Mouse (Mus musculus): Measurements from ENCODE around the gene Pom121. TPM values are rescaled to one million over a fixed set of nuclear protein-coding genes. Genes with fewer than 3 reads are reported as not detected.

The Pom121 gene
- 10.0 and 15.8 TPM in 2 replicates for polyA plus RNA-seq (2011; ENCODE audit: insufficient read depth, insufficient read length, low replicate concordance, missing spikeins)

DNA sequence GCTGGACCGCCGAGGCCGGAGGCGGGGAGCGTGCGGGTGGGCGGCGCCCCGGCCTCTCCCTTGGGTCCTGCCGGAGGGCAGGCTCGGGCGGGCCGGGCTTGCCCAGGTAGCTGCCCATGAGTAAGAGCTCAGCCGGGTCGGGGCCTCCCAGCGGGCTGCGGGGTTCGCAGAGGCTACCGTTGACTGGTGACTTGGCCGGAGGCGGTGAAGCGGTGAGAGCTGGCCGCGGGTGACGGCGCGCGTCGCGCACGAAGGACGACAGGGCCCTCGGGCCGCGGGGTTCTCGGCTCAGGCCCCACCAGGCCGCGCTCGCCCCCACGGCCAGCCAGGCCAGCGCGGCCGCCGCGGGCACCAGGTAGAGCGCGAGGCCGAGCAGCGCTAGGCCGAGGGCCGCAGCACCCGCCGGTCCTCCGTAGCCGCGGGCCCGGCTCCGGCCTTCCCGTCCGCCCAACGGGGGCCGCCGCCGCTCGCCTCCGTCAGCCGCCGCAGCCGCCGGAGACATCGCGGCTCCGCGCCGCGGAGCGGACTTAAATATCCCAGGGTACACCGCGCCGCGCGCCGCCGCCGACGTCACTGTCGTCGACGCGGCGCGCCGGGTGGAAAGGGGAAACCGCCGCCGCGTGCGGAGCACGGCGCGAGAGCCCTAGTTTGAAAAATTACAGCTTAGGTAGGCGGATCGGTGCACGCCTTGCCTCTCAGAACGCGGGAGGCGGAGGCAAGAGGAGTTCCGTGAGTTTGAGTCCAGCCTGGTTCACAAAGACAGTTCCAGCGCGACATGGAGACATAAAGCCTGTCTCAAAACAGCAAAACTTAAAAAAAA is at the start of gene Pom121:
Gene Pom121 (minus strand): TSS at position 543 of the 820 bp plus-strand sequence.
- peak within 1 kb of the TSS; percentile 64 for H3K4me3 ChIP-seq (replicated peaks; ENCODE audit: control insufficient read depth, low read depth, low read length)
- TF ChIP-seq CTCF (IDR thresholded peaks at IDR 0.05; ENCODE audit: control insufficient read depth, insufficient read depth, low read length) (no peak), POLR2A (IDR thresholded peaks at IDR 0.05; ENCODE audit: borderline replicate concordance, control insufficient read depth, low read depth, low read length) (peak; percentile 55; the same call in 1 of the 2 replicates)

GRCm38 (mm10) chr5:135442430-135442829 is 48.1 kb upstream of the Pom121 start:
- 86% methylated on average over 7 of the region's 7 CpGs for WGBS
- no peak overlapping the region for H3K27ac ChIP-seq (ENCODE audit: control insufficient read depth, insufficient read depth, low read depth, low read length, poor library complexity)
- H3K4me3 ChIP-seq (replicated peaks; ENCODE audit: control insufficient read depth, low read depth, low read length) = no peak overlapping the region
- TF ChIP-seq CTCF (IDR thresholded peaks at IDR 0.05; ENCODE audit: control insufficient read depth, insufficient read depth, low read length) (no peak), POLR2A (IDR thresholded peaks at IDR 0.05; ENCODE audit: borderline replicate concordance, control insufficient read depth, low read depth, low read length) (no peak)
- peaks cover 2% of the 10 kb centered on the region; the same call in 1 of the 2 replicates for H3K4me1 ChIP-seq (ENCODE audit: control insufficient read depth, insufficient read depth, low read length)

More for the DNA sequence above, at the start of gene Pom121:
- H3K4me1 ChIP-seq (ENCODE audit: control insufficient read depth, insufficient read depth, low read length) = no peaks in the 10 kb centered on the region; the same call in 1 of the 2 replicates
- under 1% methylated on average over 102 of the region's 110 CpGs for WGBS
- H3K27ac ChIP-seq (ENCODE audit: control insufficient read depth, insufficient read depth, low read depth, low read length, poor library complexity) = peak within 1 kb of the TSS; percentile 87

DNA sequence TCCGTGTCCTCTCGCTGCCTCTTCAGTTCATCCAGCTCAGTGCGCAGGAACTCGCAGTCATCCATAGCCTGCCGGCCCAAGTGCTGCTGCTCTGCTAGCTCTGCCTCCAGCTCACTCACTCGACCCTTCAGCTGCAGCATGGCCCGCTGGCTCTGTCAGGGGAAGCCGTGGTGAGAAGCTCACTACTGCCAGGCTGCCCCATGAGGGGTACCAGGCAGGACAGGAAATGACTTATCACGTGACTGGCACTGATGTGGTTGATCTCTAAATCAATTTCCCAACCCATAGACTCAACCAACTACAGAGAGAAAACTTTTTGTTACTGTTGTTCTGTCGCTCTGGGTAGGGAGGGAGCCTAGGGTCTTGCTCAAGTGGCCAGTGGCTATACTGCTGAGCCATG is 40.7 kb upstream of the Pom121 start:
- Histone ChIP-seq H3K4me1 (ENCODE audit: control insufficient read depth, insufficient read depth, low read length) (peaks cover 2% of the 10 kb centered on the region; the same call in 1 of the 2 replicates), H3K27ac (ENCODE audit: control insufficient read depth, insufficient read depth, low read depth, low read length, poor library complexity) (no peak overlapping the region), H3K4me3 (replicated peaks; ENCODE audit: control insufficient read depth, low read depth, low read length) (no peak overlapping the region)
- 47% methylated on average over 10 of the region's 10 CpGs for WGBS
- TF ChIP-seq CTCF (IDR thresholded peaks at IDR 0.05; ENCODE audit: control insufficient read depth, insufficient read depth, low read length) (no peak), POLR2A (IDR thresholded peaks at IDR 0.05; ENCODE audit: borderline replicate concordance, control insufficient read depth, low read depth, low read length) (no peak)

DNA sequence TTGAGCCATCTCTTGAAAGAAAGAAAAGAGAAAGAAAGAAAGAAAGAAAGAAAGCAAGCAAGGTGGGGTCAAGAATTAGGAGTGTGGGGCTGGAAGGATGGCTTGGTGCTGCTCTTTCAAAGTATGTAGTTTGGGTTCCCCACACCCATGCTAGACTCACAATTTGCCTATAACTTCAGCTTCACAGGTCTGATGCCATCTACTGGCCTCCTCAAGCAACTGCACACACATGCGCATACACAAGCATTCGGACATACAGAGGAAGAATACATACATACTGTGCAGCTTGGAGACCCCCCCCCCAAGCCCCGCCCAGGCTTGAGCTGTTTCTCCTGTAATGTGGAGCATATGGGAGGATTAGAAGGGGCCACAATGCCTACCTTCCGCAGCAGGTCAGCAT is 39.5 kb upstream of the Pom121 start:
- no peak for TF ChIP-seq POLR2A (IDR thresholded peaks at IDR 0.05; ENCODE audit: borderline replicate concordance, control insufficient read depth, low read depth, low read length)
- no peak for TF ChIP-seq CTCF (IDR thresholded peaks at IDR 0.05; ENCODE audit: control insufficient read depth, insufficient read depth, low read length)
- WGBS = 80% methylated on average over 4 of the region's 4 CpGs
- H3K4me3 ChIP-seq (replicated peaks; ENCODE audit: control insufficient read depth, low read depth, low read length) = no peak overlapping the region
- H3K4me1 ChIP-seq (ENCODE audit: control insufficient read depth, insufficient read depth, low read length) = peaks cover 2% of the 10 kb centered on the region; the same call in 1 of the 2 replicates
- no peak overlapping the region for H3K27ac ChIP-seq (ENCODE audit: control insufficient read depth, insufficient read depth, low read depth, low read length, poor library complexity)

DNA sequence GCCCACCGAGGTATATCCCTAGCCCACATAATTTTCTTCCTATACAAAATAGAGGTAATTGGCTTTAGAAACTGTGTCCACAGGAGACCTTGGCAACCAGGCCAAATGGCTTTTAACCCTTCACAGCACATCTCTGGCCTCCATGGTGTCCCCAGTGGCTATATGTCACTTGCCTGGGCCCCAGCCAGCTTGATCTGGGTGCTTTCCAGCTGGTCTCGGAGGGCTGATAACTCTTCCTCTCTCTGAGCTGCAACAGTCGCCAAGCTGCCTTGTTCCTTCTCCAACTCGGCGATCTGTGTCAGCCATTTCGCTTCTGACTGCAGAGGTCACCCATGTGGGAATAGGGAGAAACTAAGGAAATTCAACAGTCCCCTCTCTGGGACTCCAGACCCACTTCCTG is 36.8 kb upstream of the Pom121 start:
- TF ChIP-seq CTCF (IDR thresholded peaks at IDR 0.05; ENCODE audit: control insufficient read depth, insufficient read depth, low read length) (no peak), POLR2A (IDR thresholded peaks at IDR 0.05; ENCODE audit: borderline replicate concordance, control insufficient read depth, low read depth, low read length) (no peak)
- no peaks in the 10 kb centered on the region for H3K4me1 ChIP-seq (ENCODE audit: control insufficient read depth, insufficient read depth, low read length)
- no peak overlapping the region for H3K4me3 ChIP-seq (replicated peaks; ENCODE audit: control insufficient read depth, low read depth, low read length)
- WGBS = 51% methylated on average over 6 of the region's 6 CpGs
- H3K27ac ChIP-seq (ENCODE audit: control insufficient read depth, insufficient read depth, low read depth, low read length, poor library complexity) = no peak overlapping the region

DNA sequence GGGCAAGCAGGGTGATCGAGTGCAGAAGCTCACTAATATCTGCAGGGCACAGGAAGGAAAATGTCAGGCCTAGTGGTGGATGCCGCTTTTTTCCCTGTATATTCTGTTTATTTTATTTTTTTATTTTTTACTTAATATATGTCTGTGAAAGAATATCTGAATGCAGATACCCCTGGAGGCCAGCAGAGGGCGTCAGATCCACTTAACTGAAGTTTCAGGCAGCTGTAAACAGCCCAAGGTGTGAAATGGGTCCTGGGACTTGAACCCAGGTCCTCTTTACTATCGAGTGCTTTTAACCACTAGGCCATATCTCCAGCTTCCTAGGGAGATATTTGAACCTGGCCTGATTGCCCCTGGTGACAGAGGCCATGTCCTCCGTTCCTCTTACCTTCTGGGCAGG is 34.4 kb upstream of the Pom121 start:
- WGBS = 60% methylated on average over 5 of the region's 5 CpGs
- TF ChIP-seq CTCF (IDR thresholded peaks at IDR 0.05; ENCODE audit: control insufficient read depth, insufficient read depth, low read length) (peak; percentile 36; the same call in 1 of the 2 replicates), POLR2A (IDR thresholded peaks at IDR 0.05; ENCODE audit: borderline replicate concordance, control insufficient read depth, low read depth, low read length) (no peak)
- no peaks in the 10 kb centered on the region for H3K4me1 ChIP-seq (ENCODE audit: control insufficient read depth, insufficient read depth, low read length)
- no peak overlapping the region for H3K27ac ChIP-seq (ENCODE audit: control insufficient read depth, insufficient read depth, low read depth, low read length, poor library complexity)
- H3K4me3 ChIP-seq (replicated peaks; ENCODE audit: control insufficient read depth, low read depth, low read length) = no peak overlapping the region

DNA sequence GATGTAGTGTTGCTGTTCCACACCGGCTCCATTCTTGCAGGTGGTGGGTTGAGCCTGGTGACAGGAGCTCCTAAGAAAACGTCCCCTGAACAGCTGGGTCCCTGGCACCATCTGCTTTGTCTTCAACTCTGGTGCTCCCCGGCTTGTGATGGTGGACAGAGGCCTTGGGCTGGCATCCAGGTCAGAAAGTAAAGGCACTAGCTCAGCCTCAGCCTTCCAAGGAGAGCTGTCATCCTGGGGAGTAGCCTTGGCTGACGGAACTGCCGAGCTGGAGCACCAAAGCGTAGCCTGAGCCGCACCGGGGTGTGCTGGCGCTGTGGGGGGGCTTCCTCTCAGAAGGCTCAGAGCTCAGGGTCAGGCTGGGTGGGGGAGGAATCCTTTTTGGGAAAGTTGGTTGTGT is 15.9 kb upstream of the Pom121 start:
- Histone ChIP-seq H3K27ac (ENCODE audit: control insufficient read depth, insufficient read depth, low read depth, low read length, poor library complexity) (no peak overlapping the region), H3K4me1 (ENCODE audit: control insufficient read depth, insufficient read depth, low read length) (no peaks in the 10 kb centered on the region), H3K4me3 (replicated peaks; ENCODE audit: control insufficient read depth, low read depth, low read length) (no peak overlapping the region)
- TF ChIP-seq CTCF (IDR thresholded peaks at IDR 0.05; ENCODE audit: control insufficient read depth, insufficient read depth, low read length) (no peak), POLR2A (IDR thresholded peaks at IDR 0.05; ENCODE audit: borderline replicate concordance, control insufficient read depth, low read depth, low read length) (no peak)
- WGBS = 76% methylated on average over 9 of the region's 9 CpGs

DNA sequence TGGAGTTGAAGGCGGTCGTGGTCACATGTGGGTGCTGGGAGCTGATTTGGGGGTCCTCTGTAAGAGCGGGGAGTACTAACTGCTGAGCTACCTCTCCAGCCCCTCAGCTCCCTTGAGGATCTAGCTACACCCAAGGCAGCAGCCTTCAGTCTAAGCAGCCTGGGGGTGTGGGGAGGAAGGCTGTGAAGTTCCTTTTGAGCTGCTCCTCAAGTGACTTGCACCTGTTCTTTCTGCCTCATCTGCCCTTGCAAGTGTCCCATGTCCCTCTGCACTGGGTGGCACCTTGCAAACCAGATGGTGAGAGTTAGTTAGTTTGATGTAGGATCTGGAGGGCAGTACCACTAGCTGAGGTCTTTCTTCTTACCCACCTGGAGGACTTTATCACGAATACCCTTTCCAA is 13.8 kb upstream of the Pom121 start:
- WGBS = 79% methylated on average over 4 of the region's 4 CpGs
- no peak overlapping the region for H3K27ac ChIP-seq (ENCODE audit: control insufficient read depth, insufficient read depth, low read depth, low read length, poor library complexity)
- H3K4me1 ChIP-seq (ENCODE audit: control insufficient read depth, insufficient read depth, low read length) = no peaks in the 10 kb centered on the region
- no peak overlapping the region for H3K4me3 ChIP-seq (replicated peaks; ENCODE audit: control insufficient read depth, low read depth, low read length)
- TF ChIP-seq POLR2A (IDR thresholded peaks at IDR 0.05; ENCODE audit: borderline replicate concordance, control insufficient read depth, low read depth, low read length) = no peak
- no peak for TF ChIP-seq CTCF (IDR thresholded peaks at IDR 0.05; ENCODE audit: control insufficient read depth, insufficient read depth, low read length)
